Mouse (Mus musculus): ENCODE results near the gene Sptssb. TPM values are rescaled to one million over a fixed set of nuclear protein-coding genes. Genes with fewer than 3 reads are reported as not detected.

The Sptssb gene
- total RNA-seq, 2 experiments from 2014 or later = not detected

Other genes starting within 250 kb of the Sptssb start
- 10 to 100 TPM; 30.1 to 31.3 TPM for gene Nmd3, start 138.0 kb downstream of the Sptssb start, total RNA-seq (2021)
- not detected for gene Otol1, start 147.7 kb upstream of the Sptssb start, total RNA-seq (2021)